8 mouse cellular contexts compared by ENCODE assay signal in genomic region chr6:34999101-34999500, GRCm38 (mm10). TPM values are rescaled to one million over a fixed set of nuclear protein-coding genes. Genes with fewer than 3 reads are reported as not detected.
DNase-seq lines count a peak whose midpoint lies in the region; ATAC-seq lines count a peak whose summit lies in the region.

No protein-coding gene starts in this region.

- H3K9me3 ChIP-seq in forebrain, embryonic 12.5 days = no peaks in the 10 kb centered on the region
- H3K9me3 ChIP-seq in stomach, embryonic 14.5 days (ENCODE audit: control insufficient read depth, low read depth, low read length) = no peaks in the 10 kb centered on the region

- H3K4me3 ChIP-seq in forebrain, embryonic 12.5 days (replicated peaks) = no peak overlapping the region
- no peak overlapping the region for H3K4me3 ChIP-seq in stomach, embryonic 14.5 days (ENCODE audit: low read depth, low read length)

- H3K4me1 ChIP-seq in forebrain, embryonic 12.5 days = peaks cover 9% of the 10 kb centered on the region; the same call in 1 of the 2 replicates
- no peaks in the 10 kb centered on the region for H3K4me1 ChIP-seq in stomach, embryonic 14.5 days (ENCODE audit: control insufficient read depth, insufficient read depth, low read length)

- peak; percentile 45 for DNase-seq in adrenal gland, postnatal 10 days
- no peak for DNase-seq in adrenal gland, adult 8-10 months
- peak; percentile 47 for DNase-seq in MN1 (ENCODE audit: low spot score)
- peak; percentile 29 for DNase-seq in kidney, postnatal 14 days
- DNase-seq in lung, postnatal 10 days = peak; percentile 58
- DNase-seq in c-Kit-positive CD71-positive TER-119-positive erythroid progenitor cells, embryonic 14.5 days (ENCODE audit: low spot score) = no peak

- H3K27me3 ChIP-seq in forebrain, embryonic 12.5 days = 0 out of 2 replicates have a peak, but pooled peaks cover 5% of the 10 kb centered on the region
- no peaks in the 10 kb centered on the region for H3K27me3 ChIP-seq in stomach, embryonic 14.5 days (ENCODE audit: control insufficient read depth, insufficient read depth, low read length)

- H3K9ac ChIP-seq in forebrain, embryonic 12.5 days = no peak overlapping the region
- H3K9ac ChIP-seq in stomach, embryonic 14.5 days (replicated peaks; ENCODE audit: low read depth, low read length) = no peak overlapping the region

- H3K4me2 ChIP-seq in forebrain, embryonic 12.5 days = 0 out of 2 replicates have a peak overlapping the region, but pooled peaks have one; percentile 13
- 0 out of 2 replicates have a peak overlapping the region, but pooled peaks have one; percentile 0 for H3K4me2 ChIP-seq in stomach, embryonic 14.5 days (replicated peaks; ENCODE audit: low read depth, low read length)

- 18% methylated on average over 4 of the region's 4 CpGs for WGBS in forebrain, embryonic 12.5 days
- whole genome bisulfite sequencing in stomach, embryonic 14.5 days = 11% methylated on average over 4 of the region's 4 CpGs

- no peak overlapping the region for H3K27ac ChIP-seq in forebrain, embryonic 12.5 days
- H3K27ac ChIP-seq in stomach, embryonic 14.5 days (ENCODE audit: low read length) = no peak overlapping the region

- H3K36me3 ChIP-seq in forebrain, embryonic 12.5 days (replicated peaks) = no peaks in the 10 kb centered on the region
- H3K36me3 ChIP-seq in stomach, embryonic 14.5 days (ENCODE audit: control insufficient read depth, insufficient read depth, low read length) = no peaks in the 10 kb centered on the region

- ATAC-seq in forebrain, embryonic 12.5 days (ENCODE audit: low FRiP score) = peak; percentile 37; the same call in 1 of the 2 replicates
- no peak for ATAC-seq in stomach, embryonic 14.5 days (ENCODE audit: insufficient number of reproducible peaks, insufficient read depth, low FRiP score, low read depth)

RNA-seq across cellular contexts. Expression of gene Slc23a4, which starts 10.9 kb away (rescaled TPM):
- under 1 TPM; 0.12 to 0.30 TPM for total RNA-seq in adrenal gland, postnatal 10 days (2021)
- total RNA-seq in adrenal gland, adult 8-10 months (2022) = under 1 TPM; 0.32 to 0.83 (median 0.54) TPM
- 0.40 and 0.76 TPM in 2 replicates for polyA plus RNA-seq in forebrain, embryonic 12.5 days (2016; fragmentation: Nextera tagmentation; extraction: Ambion mirVana)
- 3.2 and 3.4 TPM in 2 replicates for polyA plus RNA-seq in stomach, embryonic 14.5 days (2014; fragmentation: Nextera tagmentation; extraction: Ambion mirVana)

Comparison
In these comparisons a context has a peak if more than half of its experiments do, and no peak if none do; other contexts are left out.
1. DNase-seq: peak in adrenal gland, postnatal 10 days (single experiment), MN1 (single experiment), kidney, postnatal 14 days (single experiment) and lung, postnatal 10 days (single experiment); none in adrenal gland, adult 8-10 months (single experiment) and c-Kit-positive CD71-positive TER-119-positive erythroid progenitor cells, embryonic 14.5 days (single experiment).